Mouse (Mus musculus) CH12.LX (cell line): ENCODE measurements around the gene Ptpn6. TPM values are rescaled to one million over a fixed set of nuclear protein-coding genes. Genes with fewer than 3 reads are reported as not detected.
A peak's percentile ranks its signal among the peaks of the same experiment; 100 is the strongest.

Source experiments
- DNase-seq: peaks from one replicate; pipeline ENCODE4 v3.0.0-alpha.2; 2013; ENCODE audit errors: extremely low read depth
- H3K27ac ChIP-seq: 2 replicates; pipeline ENCODE4 v1.5.1; 2012; ENCODE audit warnings: low read depth, mild to moderate bottlenecking, control low read depth, moderate library complexity; ENCODE audit not compliant: insufficient read depth
- H3K27me3 ChIP-seq: replicated peaks from 2 replicates; pipeline ENCODE3; 2012; ENCODE audit warnings: inconsistent platforms
- H3K36me3 ChIP-seq, 2 experiments: replicated peaks in 1 of 2; 2 replicates each; pipeline versions ENCODE3 to v1.6.1; 2012; ENCODE audit warnings: inconsistent platforms in 1 of 2, low read length in 1 of 2, mild to moderate bottlenecking in 1 of 2, mixed read lengths in 1 of 2, moderate library complexity in 1 of 2; ENCODE audit not compliant: control insufficient read depth in 1 of 2, insufficient read depth in 1 of 2
- H3K4me1 ChIP-seq, 2 experiments: 2 replicates each; pipeline ENCODE4 v1.6.1; 2012; ENCODE audit warnings: inconsistent platforms in 1 of 2, moderate library complexity in 1 of 2; ENCODE audit not compliant: insufficient read depth in 2 of 2, control insufficient read depth in 1 of 2
- H3K4me2 ChIP-seq: 2 replicates; pipeline ENCODE4 v1.6.1; 2012; ENCODE audit warnings: low read depth, mild to moderate bottlenecking, control low read depth; ENCODE audit not compliant: poor library complexity, insufficient read depth, severe bottlenecking
- H3K4me3 ChIP-seq, 3 experiments: fragments of 150-350 bp in 1 of 3; sonication (generic) in 1 of 3; replicated peaks in 1 of 3; 2 replicates each; pipeline versions ENCODE3 to v1.5.1; 2011 to 2012; ENCODE audit warnings: low read depth in 2 of 3, low read length in 2 of 3, mild to moderate bottlenecking in 2 of 3, moderate library complexity in 2 of 3, control low read depth in 1 of 3, improper control_type of control experiment in 1 of 3, inconsistent platforms in 1 of 3, mixed read lengths in 1 of 3; ENCODE audit not compliant: poor library complexity in 1 of 3
- H3K79me2 ChIP-seq: replicated peaks from 2 replicates; pipeline ENCODE4 v1.6.1; 2012; ENCODE audit warnings: mild to moderate bottlenecking, moderate library complexity; ENCODE audit not compliant: control insufficient read depth, poor library complexity, insufficient read depth, severe bottlenecking; ENCODE audit errors: extremely low read depth
- H3K9ac ChIP-seq: 2 replicates; pipeline ENCODE4 v1.6.1; 2012; ENCODE audit warnings: low read depth, mild to moderate bottlenecking, control low read depth, moderate library complexity; ENCODE audit not compliant: insufficient read depth
- H3K9me3 ChIP-seq: replicated peaks from 2 replicates; pipeline ENCODE3; 2012; ENCODE audit warnings: low read length, inconsistent platforms, mixed read lengths
- BHLHE40 ChIP-seq: IDR thresholded peaks from 2 replicates; pipeline ENCODE4 v1.6.1; 2011; ENCODE audit warnings: mild to moderate bottlenecking, low read depth, low read length, improper control_type of control experiment
- CHD1 ChIP-seq: IDR thresholded peaks from 2 replicates; pipeline ENCODE4 v1.6.1; 2012; ENCODE audit warnings: low read depth, low read length, improper control_type of control experiment, inconsistent platforms
- CHD2 ChIP-seq: IDR thresholded peaks from 2 replicates; pipeline ENCODE4 v1.6.1; 2011; ENCODE audit warnings: low read length, improper control_type of control experiment
- CTCF ChIP-seq, 2 experiments: IDR thresholded peaks in 1 of 2; conservative IDR thresholded peaks in 1 of 2; 2 replicates each; pipeline ENCODE4 v1.5.1; 2011 to 2012; ENCODE audit warnings: low read depth in 2 of 2, low read length in 2 of 2, improper control_type of control experiment in 1 of 2, inconsistent platforms in 1 of 2, mild to moderate bottlenecking in 1 of 2, moderate library complexity in 1 of 2
- E2F4 ChIP-seq: IDR thresholded peaks from 2 replicates; pipeline ENCODE4 v1.6.1; 2011; ENCODE audit warnings: low read depth, low read length, improper control_type of control experiment; ENCODE audit not compliant: insufficient replicate concordance
- ELF1 ChIP-seq: IDR thresholded peaks from 2 replicates; pipeline ENCODE4 v1.6.1; 2014; ENCODE audit warnings: low read depth, mild to moderate bottlenecking, inconsistent platforms, low read length, improper control_type of control experiment
- EP300 ChIP-seq: IDR thresholded peaks from 2 replicates; pipeline ENCODE4 v1.6.1; 2011; ENCODE audit warnings: low read length, improper control_type of control experiment
- ETS1 ChIP-seq: conservative IDR thresholded peaks from 2 replicates; pipeline ENCODE4 v1.6.1; 2012; ENCODE audit warnings: low read depth, mild to moderate bottlenecking, inconsistent platforms, low read length, improper control_type of control experiment, moderate library complexity
- GABPA ChIP-seq: IDR thresholded peaks from 2 replicates; pipeline ENCODE4 v1.6.1; 2012; ENCODE audit warnings: low read depth, low read length, improper control_type of control experiment, inconsistent platforms; ENCODE audit not compliant: insufficient replicate concordance
- HCFC1 ChIP-seq: IDR thresholded peaks from 2 replicates; pipeline ENCODE4 v1.6.1; 2012; ENCODE audit warnings: low read depth, mild to moderate bottlenecking, inconsistent platforms, low read length, improper control_type of control experiment
- IRF4 ChIP-seq: IDR thresholded peaks from 2 replicates; pipeline ENCODE4 v1.6.1; 2014; ENCODE audit warnings: low read depth, mild to moderate bottlenecking, inconsistent platforms, low read length, improper control_type of control experiment
- JUND ChIP-seq: conservative IDR thresholded peaks from 2 replicates; pipeline ENCODE4 v1.6.1; 2011; ENCODE audit warnings: low read depth, low read length, improper control_type of control experiment
- MAFK ChIP-seq: IDR thresholded peaks from 2 replicates; pipeline ENCODE4 v1.6.1; 2011; ENCODE audit warnings: low read length, improper control_type of control experiment; ENCODE audit not compliant: insufficient replicate concordance
- MAX ChIP-seq: IDR thresholded peaks from 2 replicates; pipeline ENCODE4 v1.6.1; 2011; ENCODE audit warnings: low read length, improper control_type of control experiment
- MAZ ChIP-seq: IDR thresholded peaks from 2 replicates; pipeline ENCODE4 v1.6.1; 2012; ENCODE audit warnings: low read depth, mild to moderate bottlenecking, inconsistent platforms, low read length, improper control_type of control experiment, moderate library complexity
- MXI1 ChIP-seq: IDR thresholded peaks from 2 replicates; pipeline ENCODE4 v1.6.1; 2011; ENCODE audit warnings: mild to moderate bottlenecking, low read depth, low read length, improper control_type of control experiment
- NELFE ChIP-seq: IDR thresholded peaks from 2 replicates; pipeline ENCODE4 v1.6.1; 2011; ENCODE audit warnings: low read depth, low read length, improper control_type of control experiment
- PAX5 ChIP-seq: IDR thresholded peaks from 2 replicates; pipeline ENCODE4 v1.6.1; 2012; ENCODE audit warnings: low read length, inconsistent platforms, mixed read lengths
- POLR2A ChIP-seq: IDR thresholded peaks from 2 replicates; pipeline ENCODE4 v1.6.1; 2011; ENCODE audit warnings: low read depth, mild to moderate bottlenecking, improper control_type of control experiment, low read length
- POLR2AphosphoS2 ChIP-seq: IDR thresholded peaks from 2 replicates; pipeline ENCODE4 v1.6.1; 2011; ENCODE audit warnings: low read depth, low read length, improper control_type of control experiment
- RAD21 ChIP-seq: IDR thresholded peaks from 2 replicates; pipeline ENCODE4 v1.6.1; 2011; ENCODE audit warnings: low read depth, mild to moderate bottlenecking, low read length, improper control_type of control experiment, moderate library complexity
- RCOR1 ChIP-seq: conservative IDR thresholded peaks from 2 replicates; pipeline ENCODE4 v1.6.1; 2012; ENCODE audit warnings: low read depth, mild to moderate bottlenecking, inconsistent platforms, low read length, improper control_type of control experiment
- SIN3A ChIP-seq: IDR thresholded peaks from 2 replicates; pipeline ENCODE4 v1.6.1; 2012; ENCODE audit warnings: low read length, improper control_type of control experiment, inconsistent platforms
- SMC3 ChIP-seq: IDR thresholded peaks from 2 replicates; pipeline ENCODE4 v1.6.1; 2011; ENCODE audit warnings: low read depth, low read length, improper control_type of control experiment
- TBP ChIP-seq: conservative IDR thresholded peaks from 2 replicates; pipeline ENCODE4 v1.6.1; 2011; ENCODE audit warnings: low read depth, low read length, improper control_type of control experiment
- ZC3H11A ChIP-seq: IDR thresholded peaks from 2 replicates; pipeline ENCODE4 v1.6.1; 2012; ENCODE audit warnings: low read depth, mild to moderate bottlenecking, inconsistent platforms, low read length, improper control_type of control experiment
- ZKSCAN1 ChIP-seq: IDR thresholded peaks from 2 replicates; pipeline ENCODE4 v1.6.1; 2012; ENCODE audit warnings: low read depth, inconsistent platforms, low read length, improper control_type of control experiment, borderline replicate concordance
- ZNF384 ChIP-seq: IDR thresholded peaks from 2 replicates; pipeline ENCODE4 v1.6.1; 2012; ENCODE audit warnings: low read depth, low read length, improper control_type of control experiment, inconsistent platforms
- dilution Hi-C: fragments of 300-500 bp; cut with MboI; formaldehyde crosslinking; loops from 2 replicates; pipeline ENCODE4 v1.14.3; 2020; ENCODE audit warnings: low sequenced_read_pairs; ENCODE audit not compliant: extremely low pct_unique_long_range_greater_than_20kb, extremely low pct_ligation_motif_present
- in situ Hi-C: fragments of 300-500 bp; cut with MboI; formaldehyde crosslinking; loops from 3 replicates; pipeline ENCODE4 v1.14.3; 2019; ENCODE audit warnings: low sequenced_read_pairs, low pct_ligation_motif_present, low pct_unique_long_range_greater_than_20kb, mixed read lengths
- polyA plus RNA-seq: library from polyadenylated mRNA; unstranded; fragments of >175 nt; gene quantifications from 2 replicates; pipeline ENCODE4 v1.2.1, GENCODE M21; 2012; ENCODE audit warnings: low read depth; ENCODE audit not compliant: insufficient read length
- total RNA-seq, 2 experiments: library from RNA; depleted of rRNA; stranded (reverse); fragments of 300-350 nt in 1 of 2; fragments of >200 nt in 1 of 2; gene quantifications; 2 replicates each; pipeline ENCODE4 v1.2.3; 2012 to 2014

Gene Ptpn6
- total and polyA plus RNA-seq, 3 experiments: 247 to 585 (median 300) TPM

- TF ChIP-seq ZNF384: no peak
- no peak for TF ChIP-seq SMC3
- no peak for TF ChIP-seq IRF4
- no peak for TF ChIP-seq SIN3A
- TF ChIP-seq CHD2: no peak
- TF ChIP-seq EP300: no peak
- TF ChIP-seq MAZ: no peak
- TF ChIP-seq HCFC1: no peak
- TF ChIP-seq POLR2AphosphoS2: no peak
- no peak for TF ChIP-seq RCOR1
- no peak for TF ChIP-seq CHD1
- no peak for TF ChIP-seq BHLHE40
- TF ChIP-seq CTCF (conservative IDR thresholded peaks at IDR 0.05 in 1 of 2, IDR thresholded peaks at IDR 0.05 in 1 of 2; ENCODE audit: low read depth in 2 of 2, low read length in 2 of 2): no peak
- no peak for TF ChIP-seq MAFK
- TF ChIP-seq POLR2A: no peak
- no peaks in the 10 kb centered on the region for H3K9me3 ChIP-seq
- no peak for DNase-seq
- in situ Hi-C loops (no loop called here), dilution Hi-C loops (no loop called here)
- H3K79me2 ChIP-seq: peaks cover 19% of the 10 kb centered on the region
- H3K4me2 ChIP-seq: no peak overlapping the region
- H3K36me3 ChIP-seq: peaks cover 7 to 17% of the 10 kb centered on the region in 2 experiments
- H3K9ac ChIP-seq: no peak overlapping the region
- H3K4me3 ChIP-seq: no peak overlapping the region
- no peak overlapping the region for H3K27ac ChIP-seq
- no peaks in the 10 kb centered on the region for H3K27me3 ChIP-seq
- H3K4me1 ChIP-seq: peaks cover 33 to 77% of the 10 kb centered on the region in 2 experiments
Measured at GRCm38 (mm10) chr6:124734417-124734816, 4.1 kb downstream of the Ptpn6 start.

- peaks cover 33% of the 10 kb centered on the region for H3K79me2 ChIP-seq
- H3K4me1 ChIP-seq: peaks cover 35 to 76% of the 10 kb centered on the region in 2 experiments
- peak overlapping the region; percentile 71 for H3K9ac ChIP-seq
- DNase-seq: peak; percentile 88
- H3K27ac ChIP-seq: peak overlapping the region; percentile 93
- no peaks in the 10 kb centered on the region for H3K27me3 ChIP-seq
- H3K4me2 ChIP-seq: peak overlapping the region; percentile 63
- dilution Hi-C loops (no loop called here), in situ Hi-C loops (no loop called here)
- peaks cover 22 to 34% of the 10 kb centered on the region in 2 experiments for H3K36me3 ChIP-seq
- H3K4me3 ChIP-seq: peak overlapping the region; percentile 69 to 78 (median 77)
- no peaks in the 10 kb centered on the region for H3K9me3 ChIP-seq
- TF ChIP-seq E2F4: no peak
- peak; percentile 96 for TF ChIP-seq SIN3A
- TF ChIP-seq GABPA: no peak
- 0 out of 2 replicates have a peak, but pooled peaks have one; percentile 33 for TF ChIP-seq MAFK
- 0 out of 2 replicates have a peak, but pooled peaks have one; percentile 14 for TF ChIP-seq SMC3
- peak; percentile 2; the same call in 1 of the 2 replicates for TF ChIP-seq TBP
- TF ChIP-seq ZNF384: no peak
- peak; percentile 53; the same call in 1 of the 2 replicates for TF ChIP-seq RCOR1
- peak; percentile 20; the same call in 1 of the 2 replicates for TF ChIP-seq ZKSCAN1
- TF ChIP-seq POLR2A: peak; percentile 91
- no peak for TF ChIP-seq PAX5
- peak; percentile 89 for TF ChIP-seq POLR2AphosphoS2
- TF ChIP-seq ZC3H11A: no peak
- TF ChIP-seq BHLHE40: peak; percentile 96
- no peak; the same call in 1 of the 2 replicates for TF ChIP-seq RAD21
- peak; percentile 81 for TF ChIP-seq MXI1
- peak; percentile 69 for TF ChIP-seq IRF4
- peak; percentile 46; the same call in 1 of the 2 replicates for TF ChIP-seq EP300
- TF ChIP-seq CHD1: peak; percentile 50; the same call in 1 of the 2 replicates
- peak; percentile 77 for TF ChIP-seq ELF1
- TF ChIP-seq CTCF (conservative IDR thresholded peaks at IDR 0.05 in 1 of 2, IDR thresholded peaks at IDR 0.05 in 1 of 2; ENCODE audit: low read depth in 2 of 2, low read length in 2 of 2): no peak
- no peak for TF ChIP-seq JUND
- TF ChIP-seq CHD2: peak; percentile 82
- TF ChIP-seq MAX: peak; percentile 80
- peak; percentile 79 for TF ChIP-seq NELFE
- TF ChIP-seq ETS1: peak; percentile 78
Measured at GRCm38 (mm10) chr6:124732476-124733370, 5.8 kb downstream of the Ptpn6 start.
